Mouse (Mus musculus) liver, embryonic 12.5 days (tissue): ENCODE data around the gene Cldn15. TPM values are rescaled to one million over a fixed set of nuclear protein-coding genes. Genes with fewer than 3 reads are reported as not detected.

ENCODE experiments used
- ATAC-seq: fragments of 200-750 bp; cut with Nextera tagmentation; 2 replicates; pipeline ENCODE4 v1.8.0; 2017; ENCODE audit warnings: moderate number of reproducible peaks, mild to moderate bottlenecking, moderate library complexity
- H3K27ac ChIP-seq: fragments of 300-500 bp; sonication (generic); 2 replicates; pipeline ENCODE4 v1.5.1; 2016; ENCODE audit warnings: mild to moderate bottlenecking
- H3K27me3 ChIP-seq: fragments of 300-500 bp; sonication (generic); replicated peaks from 2 replicates; pipeline ENCODE4 v1.6.1; 2016; ENCODE audit warnings: mild to moderate bottlenecking, moderate library complexity
- H3K36me3 ChIP-seq: fragments of 300-500 bp; sonication (generic); 2 replicates; pipeline ENCODE4 v1.6.1; 2016; ENCODE audit warnings: mild to moderate bottlenecking, moderate library complexity
- H3K4me1 ChIP-seq: fragments of 300-500 bp; sonication (generic); 2 replicates; pipeline ENCODE4 v1.6.1; 2016
- H3K4me2 ChIP-seq: fragments of 300-500 bp; sonication (generic); 2 replicates; pipeline ENCODE4 v1.6.1; 2016; ENCODE audit warnings: mild to moderate bottlenecking, moderate library complexity
- H3K4me3 ChIP-seq: fragments of 300-500 bp; sonication (generic); 2 replicates; pipeline ENCODE4 v1.5.1; 2016; ENCODE audit warnings: mild to moderate bottlenecking, moderate library complexity
- H3K9ac ChIP-seq: fragments of 300-500 bp; sonication (generic); 2 replicates; pipeline ENCODE4 v1.6.1; 2016; ENCODE audit warnings: mild to moderate bottlenecking, moderate library complexity
- H3K9me3 ChIP-seq: fragments of 300-500 bp; sonication (generic); replicated peaks from 2 replicates; pipeline ENCODE4 v1.6.1; 2016; ENCODE audit warnings: mild to moderate bottlenecking, moderate library complexity
- WGBS: fragments of 180-500 bp; shearing (Covaris S2); methylation state at CpG from one replicate; pipeline ENCODE4 v1.1.7; 2016; ENCODE audit not compliant: insufficient replicate concordance; 5-methylcytosine and 5-hydroxymethylcytosine counted together
- polyA plus RNA-seq: library from polyadenylated mRNA; unstranded; fragments of >200 nt; fragmentation: Nextera tagmentation; extraction: Ambion mirVana; gene quantifications from 2 replicates; pipeline ENCODE4 v1.2.1, GENCODE M21; 2016

Cldn15 gene
- polyA plus RNA-seq = 2.2 TPM in 2 replicates

GRCm38 (mm10) chr5:136966331-136966730 lies at the start of gene Cldn15:
Gene Cldn15, plus strand, starts transcription at chr5:136966616.
- Histone ChIP-seq H3K4me2 (peak within 1 kb of the TSS; percentile 60), H3K4me3 (peak within 1 kb of the TSS; percentile 16; the same call in 1 of the 2 replicates), H3K27me3 (no peaks in the 10 kb centered on the region), H3K36me3 (peaks cover 44% of the 10 kb centered on the region), H3K4me1 (peaks cover 51% of the 10 kb centered on the region), H3K9me3 (no peaks in the 10 kb centered on the region), H3K9ac (peak within 1 kb of the TSS; percentile 60), H3K27ac (peak within 1 kb of the TSS; percentile 90)
- ATAC-seq = no peak
- 64% methylated on average over 6 of the region's 6 CpGs for WGBS

- Histone ChIP-seq H3K9me3 (no peaks in the 10 kb centered on the region), H3K9ac (no peak overlapping the region), H3K4me3 (no peak overlapping the region), H3K27me3 (no peaks in the 10 kb centered on the region), H3K4me1 (peaks cover 14% of the 10 kb centered on the region), H3K36me3 (peaks cover 5% of the 10 kb centered on the region), H3K27ac (no peak overlapping the region), H3K4me2 (no peak overlapping the region)
- no peak for ATAC-seq
- WGBS = 88% methylated on average over 8 of the region's 8 CpGs
These were observed 48.7 kb upstream of the Cldn15 start for GRCm38 (mm10) chr5:136917613-136918242.

GRCm38 (mm10) chr5:136918655-136919472 lies 47.6 kb upstream of the Cldn15 start:
- Histone ChIP-seq H3K27ac (peak overlapping the region; percentile 45; the same call in 1 of the 2 replicates), H3K4me3 (peak overlapping the region; percentile 67), H3K27me3 (no peaks in the 10 kb centered on the region), H3K36me3 (peaks cover 3% of the 10 kb centered on the region; the same call in 1 of the 2 replicates), H3K4me1 (peaks cover 16% of the 10 kb centered on the region), H3K9ac (peak overlapping the region; percentile 77), H3K9me3 (no peaks in the 10 kb centered on the region), H3K4me2 (peak overlapping the region; percentile 92)
- peak; percentile 89 for ATAC-seq
- 4% methylated on average over 38 of the region's 38 CpGs for WGBS

DNA sequence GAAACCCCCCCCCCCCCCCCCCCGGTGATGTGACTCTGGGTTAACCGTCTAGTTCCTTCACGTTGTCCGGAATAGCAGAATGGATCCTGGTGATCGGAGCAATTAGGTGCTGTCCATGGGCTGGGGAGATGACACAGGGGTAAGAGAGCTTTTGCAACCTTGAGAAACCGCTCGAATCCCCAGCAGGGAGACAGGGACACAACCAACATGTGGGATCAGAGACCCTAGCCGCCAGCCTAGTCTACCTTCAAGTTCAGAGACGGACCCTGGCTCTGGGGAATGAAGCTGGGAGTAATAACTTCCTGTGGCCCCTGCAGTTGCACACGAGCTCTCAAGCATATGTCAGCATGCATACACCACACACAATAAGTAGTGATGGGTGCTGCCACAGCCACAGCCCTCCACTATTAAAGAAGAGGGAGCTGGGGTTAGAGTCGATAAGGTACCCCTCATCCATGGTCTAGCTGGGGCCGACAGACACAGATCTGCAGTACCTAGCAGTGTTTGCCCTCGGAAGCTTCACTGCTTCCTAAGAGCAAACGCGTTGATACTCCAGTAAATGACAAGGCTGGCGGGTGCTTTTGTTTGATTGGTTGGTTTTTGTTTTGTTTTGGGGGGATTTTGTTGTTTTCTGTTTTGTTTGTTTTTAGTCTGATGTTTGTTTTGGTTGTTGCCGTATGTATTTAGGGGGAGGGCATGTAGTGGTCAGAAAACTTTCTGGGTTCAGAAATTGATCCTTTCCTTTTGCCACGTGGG lies 46.7 kb upstream of the Cldn15 start:
- Histone ChIP-seq H3K36me3 (peaks cover 3% of the 10 kb centered on the region; the same call in 1 of the 2 replicates), H3K27me3 (no peaks in the 10 kb centered on the region), H3K9me3 (no peaks in the 10 kb centered on the region), H3K4me3 (peak overlapping the region; percentile 67), H3K9ac (peak overlapping the region; percentile 77), H3K4me2 (peak overlapping the region; percentile 92), H3K27ac (peak overlapping the region; percentile 45; the same call in 1 of the 2 replicates), H3K4me1 (peaks cover 17% of the 10 kb centered on the region)
- 15% methylated on average over 18 of the region's 18 CpGs for WGBS
- no peak; the same call in 1 of the 2 replicates for ATAC-seq

GRCm38 (mm10) chr5:136922830-136923229 lies 43.6 kb upstream of the Cldn15 start:
- peaks cover 9% of the 10 kb centered on the region for H3K36me3 ChIP-seq
- no peaks in the 10 kb centered on the region for H3K9me3 ChIP-seq
- H3K4me3 ChIP-seq = no peak overlapping the region
- no peak overlapping the region for H3K9ac ChIP-seq
- H3K4me1 ChIP-seq = peaks cover 17% of the 10 kb centered on the region
- no peaks in the 10 kb centered on the region for H3K27me3 ChIP-seq
- no peak overlapping the region for H3K27ac ChIP-seq
- WGBS = 73% methylated on average over 9 of the region's 9 CpGs
- no peak for ATAC-seq
- H3K4me2 ChIP-seq = no peak overlapping the region

- Histone ChIP-seq H3K27me3 (no peaks in the 10 kb centered on the region), H3K9me3 (no peaks in the 10 kb centered on the region), H3K4me3 (no peak overlapping the region), H3K9ac (no peak overlapping the region), H3K27ac (no peak overlapping the region), H3K4me1 (peaks cover 17% of the 10 kb centered on the region), H3K4me2 (no peak overlapping the region), H3K36me3 (peaks cover 9% of the 10 kb centered on the region)
- 0 out of 2 replicates have a peak, but pooled peaks have one; percentile 4 for ATAC-seq
- 48% methylated on average over 7 of the region's 7 CpGs for WGBS
These were observed 42.5 kb upstream of the Cldn15 start for GRCm38 (mm10) chr5:136923751-136924478.

DNA sequence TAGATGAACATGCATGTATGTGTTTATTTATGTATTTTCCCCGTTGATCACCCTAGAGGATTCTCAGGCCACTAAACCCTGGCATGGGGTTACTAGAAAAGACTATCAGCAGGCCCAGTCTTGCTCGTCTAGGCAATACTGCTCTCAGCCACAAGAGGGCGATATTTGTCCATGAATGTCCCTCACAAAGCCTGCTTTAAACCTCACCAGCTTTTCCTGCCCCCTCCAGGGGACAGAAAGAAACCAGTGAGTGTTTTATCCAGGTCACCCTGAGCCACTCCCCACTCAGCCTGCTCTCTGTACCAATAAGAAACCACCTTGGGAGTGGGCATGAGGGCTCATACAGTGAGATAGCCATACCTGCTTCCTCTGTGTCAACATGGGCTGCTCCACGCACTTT lies 37.3 kb upstream of the Cldn15 start:
- no peak overlapping the region for H3K27ac ChIP-seq
- no peak overlapping the region for H3K4me2 ChIP-seq
- 18% methylated on average over 4 of the region's 4 CpGs for WGBS
- H3K4me1 ChIP-seq = 0 out of 2 replicates have a peak, but pooled peaks cover 3% of the 10 kb centered on the region
- no peak overlapping the region for H3K4me3 ChIP-seq
- H3K9me3 ChIP-seq = no peaks in the 10 kb centered on the region
- no peaks in the 10 kb centered on the region for H3K27me3 ChIP-seq
- H3K9ac ChIP-seq = no peak overlapping the region
- peak; percentile 43; the same call in 1 of the 2 replicates for ATAC-seq
- H3K36me3 ChIP-seq = peaks cover 6% of the 10 kb centered on the region

DNA sequence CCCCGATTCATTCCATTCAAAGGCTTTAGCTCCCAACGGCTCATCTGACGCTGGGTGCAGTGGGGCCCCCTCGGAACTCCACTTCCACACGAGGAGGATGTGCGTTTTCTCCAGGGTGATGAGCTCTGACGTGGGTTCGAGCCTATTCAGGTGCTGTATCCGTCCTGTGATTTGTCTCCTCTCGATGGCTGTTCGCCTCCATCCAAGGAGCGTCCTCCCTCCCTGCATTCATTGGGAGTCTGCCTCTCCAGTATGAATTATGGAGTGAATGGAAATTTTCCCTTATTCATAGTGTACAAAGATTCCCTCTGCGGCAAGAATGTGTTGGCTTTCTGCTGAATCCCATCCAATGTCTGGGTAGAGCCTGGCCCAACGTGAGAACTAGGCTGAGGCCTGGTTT lies 34.5 kb upstream of the Cldn15 start:
- Histone ChIP-seq H3K9me3 (no peaks in the 10 kb centered on the region), H3K4me2 (no peak overlapping the region), H3K36me3 (no peaks in the 10 kb centered on the region; the same call in 1 of the 2 replicates), H3K27me3 (no peaks in the 10 kb centered on the region), H3K27ac (no peak overlapping the region), H3K9ac (no peak overlapping the region), H3K4me3 (no peak overlapping the region), H3K4me1 (0 out of 2 replicates have a peak, but pooled peaks cover 3% of the 10 kb centered on the region)
- 76% methylated on average over 14 of the region's 14 CpGs for WGBS
- no peak for ATAC-seq

GRCm38 (mm10) chr5:136932956-136933355 lies 33.5 kb upstream of the Cldn15 start:
- Histone ChIP-seq H3K4me1 (0 out of 2 replicates have a peak, but pooled peaks cover 3% of the 10 kb centered on the region), H3K9me3 (no peaks in the 10 kb centered on the region), H3K9ac (no peak overlapping the region), H3K27me3 (no peaks in the 10 kb centered on the region), H3K36me3 (no peaks in the 10 kb centered on the region; the same call in 1 of the 2 replicates), H3K4me3 (no peak overlapping the region), H3K27ac (no peak overlapping the region), H3K4me2 (no peak overlapping the region)
- WGBS = 63% methylated on average over 5 of the region's 5 CpGs
- no peak for ATAC-seq

DNA sequence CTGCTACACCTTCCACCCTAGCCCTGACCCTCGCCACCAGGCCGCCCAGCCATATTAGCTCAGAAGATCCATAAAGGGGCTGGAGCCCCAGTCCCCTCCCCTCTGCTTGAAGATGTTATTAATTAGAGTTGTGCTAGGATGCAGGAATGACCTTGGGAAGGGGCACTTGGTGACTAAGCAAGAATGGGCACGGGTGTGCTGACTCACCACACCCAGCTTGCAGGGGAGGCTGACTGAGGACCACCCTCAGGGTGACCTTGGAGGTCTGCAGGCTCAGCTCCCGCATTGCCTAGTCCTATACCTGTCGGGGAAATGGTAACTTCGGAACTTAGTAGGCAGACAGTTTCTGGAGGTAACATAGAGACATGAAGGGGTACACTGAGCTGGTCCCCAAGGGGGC lies 32.5 kb upstream of the Cldn15 start:
- Histone ChIP-seq H3K27ac (no peak overlapping the region), H3K4me3 (no peak overlapping the region), H3K4me1 (0 out of 2 replicates have a peak, but pooled peaks cover 3% of the 10 kb centered on the region), H3K4me2 (no peak overlapping the region), H3K36me3 (no peaks in the 10 kb centered on the region; the same call in 1 of the 2 replicates), H3K9ac (no peak overlapping the region), H3K27me3 (no peaks in the 10 kb centered on the region), H3K9me3 (no peaks in the 10 kb centered on the region)
- no peak for ATAC-seq
- WGBS = 72% methylated on average over 6 of the region's 6 CpGs
